Mouse (Mus musculus): Measurements from ENCODE around the gene Epo.

- TF ChIP-seq CTCF (conservative IDR thresholded peaks at IDR 0.05; ENCODE audit: low read length) (no peak), NANOG (IDR thresholded peaks at IDR 0.05; ENCODE audit: borderline replicate concordance, low read length) (no peak)
Measured at GRCm38 (mm10) chr5:137540991-137541390, 7.9 kb upstream of the Epo start.
